Comparison of ENCODE assay signal across 20 mouse cellular contexts in the genomic region with DNA sequence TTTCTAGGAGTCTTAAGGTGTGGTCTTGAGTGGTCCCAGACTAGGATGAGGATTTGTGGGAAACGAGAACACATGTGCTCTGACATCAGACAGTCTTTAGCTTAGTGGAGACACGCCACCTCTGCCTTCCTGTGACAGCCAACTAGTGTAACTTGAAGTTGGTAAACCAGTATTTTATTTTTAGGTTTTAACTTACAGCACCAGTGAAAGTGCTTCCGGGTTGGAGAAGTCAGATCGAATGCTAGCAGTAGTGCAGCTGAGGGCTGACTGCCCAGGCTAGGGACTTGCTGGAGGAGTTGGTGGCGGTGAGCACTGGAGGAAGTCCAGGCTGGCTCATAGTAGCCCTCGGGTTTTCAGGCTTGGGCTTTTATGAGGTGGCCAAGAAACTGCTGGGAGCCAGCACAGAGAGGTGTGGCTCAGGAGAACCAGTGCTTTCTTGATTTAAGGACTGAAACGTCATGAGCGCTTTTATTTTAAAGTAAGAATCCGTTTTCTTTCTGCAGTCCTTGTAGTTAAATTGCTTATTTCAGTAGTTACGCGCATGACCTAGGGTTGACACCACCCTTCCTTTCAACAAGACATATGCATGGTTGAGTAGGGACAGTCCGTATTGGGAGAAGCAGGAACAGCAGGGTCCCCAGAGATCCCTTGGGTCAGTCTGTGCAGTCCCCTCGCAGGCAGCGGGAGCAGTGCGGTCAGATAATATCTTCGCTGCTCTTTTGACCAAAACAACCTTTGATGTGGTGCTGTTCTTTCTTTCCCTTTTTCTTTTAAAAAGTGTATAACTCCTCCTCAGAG. TPM values are rescaled to one million over a fixed set of nuclear protein-coding genes. Genes with fewer than 3 reads are reported as not detected.
DNase-seq lines count a peak whose midpoint lies in the region; ATAC-seq and TF ChIP-seq lines count a peak whose summit lies in the region.
"Had no signal": no experiment of that assay in that cellular context is flagged by ENCODE, and none has a peak within 500 bp of the region (broad histone marks: within the 10 kb centered on the region; RNA-seq: fewer than 3 reads in every experiment).

No protein-coding gene starts in this region.

- H3K27me3 ChIP-seq in liver, embryonic 12.5 days (replicated peaks) = no peaks in the 10 kb centered on the region
- peaks cover 2% of the 10 kb centered on the region; the same call in 1 of the 2 replicates for H3K27me3 ChIP-seq in midbrain, embryonic 11.5 days (ENCODE audit: control insufficient read depth, insufficient read depth, low read length)
- H3K27me3 ChIP-seq in midbrain, postnatal 0 days (ENCODE audit: insufficient read depth, low read length) = no peaks in the 10 kb centered on the region
- H3K27me3 ChIP-seq: hindbrain, embryonic 12.5 days; hindbrain, embryonic 15.5 days; intestine, embryonic 15.5 days had no signal

- H3K4me2 ChIP-seq in liver, embryonic 12.5 days = 0 out of 2 replicates have a peak overlapping the region, but pooled peaks have one; percentile 3
- no peak overlapping the region for H3K4me2 ChIP-seq in midbrain, embryonic 11.5 days
- no peak overlapping the region for H3K4me2 ChIP-seq in midbrain, postnatal 0 days (ENCODE audit: low read depth, low read length, poor library complexity, severe bottlenecking)
- H3K4me2 ChIP-seq: hindbrain, embryonic 12.5 days; hindbrain, embryonic 15.5 days; intestine, embryonic 15.5 days had no signal

- TF ChIP-seq CTCF in gastrocnemius, adult 2 months (IDR thresholded peaks at IDR 0.05) = no peak
- TF ChIP-seq CTCF in midbrain, postnatal 0 days (IDR thresholded peaks at IDR 0.05) = no peak

- H3K9me3 ChIP-seq in liver, embryonic 12.5 days (replicated peaks) = no peaks in the 10 kb centered on the region
- H3K9me3 ChIP-seq in midbrain, embryonic 11.5 days (ENCODE audit: control insufficient read depth, low read length) = no peaks in the 10 kb centered on the region
- H3K9me3 ChIP-seq in midbrain, postnatal 0 days (ENCODE audit: low read length) = no peaks in the 10 kb centered on the region
- H3K9me3 ChIP-seq: hindbrain, embryonic 12.5 days; hindbrain, embryonic 15.5 days; intestine, embryonic 15.5 days had no signal

- WGBS in liver, embryonic 12.5 days (ENCODE audit: insufficient replicate concordance) = 85% methylated on average over 16 of the region's 16 CpGs
- 88% methylated on average over 16 of the region's 16 CpGs for WGBS in midbrain, embryonic 11.5 days
- WGBS in midbrain, postnatal 0 days = 85% methylated on average over 16 of the region's 16 CpGs

- H3K27ac ChIP-seq in gastrocnemius, adult 2 months = peak overlapping the region; percentile 52
- 0 out of 2 replicates have a peak overlapping the region, but pooled peaks have one; percentile 31 for H3K27ac ChIP-seq in liver, embryonic 12.5 days
- no peak overlapping the region for H3K27ac ChIP-seq in midbrain, embryonic 11.5 days (ENCODE audit: low read depth, low read length)
- no peak overlapping the region for H3K27ac ChIP-seq in midbrain, postnatal 0 days (ENCODE audit: low read depth, low read length)
- H3K27ac ChIP-seq: hindbrain, embryonic 12.5 days; hindbrain, embryonic 15.5 days; intestine, embryonic 15.5 days had no signal

- DNase-seq in gastrocnemius, adult 2 months = peak; percentile 45
- no peak for DNase-seq in gastrocnemius, postnatal 25 days
- DNase-seq in liver = no peak
- peak; percentile 66 for DNase-seq in midbrain, embryonic 11.5 days (ENCODE audit: low spot score, missing footprints)
- DNase-seq in midbrain, postnatal 0 days (ENCODE audit: low spot score) = no peak
- peak; percentile 39 for DNase-seq in fat pad, adult 2 months (ENCODE audit: extremely low read depth, low read depth, low spot score)
- DNase-seq: adrenal gland, adult 2 months; adrenal gland, postnatal 14 days; cerebellum, adult 18-20 months; cerebellum, postnatal 14 days; forebrain, postnatal 0 days; gastrocnemius, postnatal 10 days had no signal

- no peak overlapping the region for H3K4me3 ChIP-seq in gastrocnemius, adult 2 months
- H3K4me3 ChIP-seq in liver, embryonic 12.5 days = no peak overlapping the region
- no peak overlapping the region for H3K4me3 ChIP-seq in midbrain, embryonic 11.5 days (ENCODE audit: low read depth, low read length)
- no peak overlapping the region for H3K4me3 ChIP-seq in midbrain, postnatal 0 days (ENCODE audit: low read depth, low read length)
- H3K4me3 ChIP-seq: hindbrain, embryonic 12.5 days; hindbrain, embryonic 15.5 days; intestine, embryonic 15.5 days had no signal

- intact Hi-C loops in gastrocnemius, adult 2 months (cut with DNase I) = no loop called here

- peaks cover 61% of the 10 kb centered on the region for H3K36me3 ChIP-seq in liver, embryonic 12.5 days
- H3K36me3 ChIP-seq in midbrain, embryonic 11.5 days (ENCODE audit: control insufficient read depth, insufficient read depth, low read length) = peaks cover 6% of the 10 kb centered on the region
- peaks cover 36% of the 10 kb centered on the region for H3K36me3 ChIP-seq in midbrain, postnatal 0 days (ENCODE audit: insufficient read depth, low read length)

- no peak overlapping the region for H3K9ac ChIP-seq in liver, embryonic 12.5 days
- no peak overlapping the region for H3K9ac ChIP-seq in midbrain, embryonic 11.5 days (ENCODE audit: low read length)
- H3K9ac ChIP-seq in midbrain, postnatal 0 days (replicated peaks; ENCODE audit: low read length, poor library complexity, severe bottlenecking) = no peak overlapping the region
- H3K9ac ChIP-seq: forebrain, postnatal 0 days; hindbrain, embryonic 12.5 days; hindbrain, embryonic 15.5 days; intestine, embryonic 15.5 days had no signal

- H3K4me1 ChIP-seq in liver, embryonic 12.5 days = peaks cover 89% of the 10 kb centered on the region
- H3K4me1 ChIP-seq in midbrain, embryonic 11.5 days (ENCODE audit: control insufficient read depth, insufficient read depth, low read length) = peaks cover 29% of the 10 kb centered on the region
- H3K4me1 ChIP-seq in midbrain, postnatal 0 days (ENCODE audit: insufficient read depth, low read length) = peaks cover 5% of the 10 kb centered on the region

- ATAC-seq in liver, embryonic 12.5 days = no peak
- no peak for ATAC-seq in midbrain, embryonic 11.5 days (ENCODE audit: low FRiP score)
- ATAC-seq in midbrain, postnatal 0 days (ENCODE audit: low FRiP score) = no peak
- no peak for ATAC-seq in cerebellum, adult (ENCODE audit: insufficient number of reproducible peaks, low FRiP score, low TSS enrichment)
- ATAC-seq: forebrain, embryonic 14.5 days; forebrain, postnatal 0 days; intestine, embryonic 15.5 days had no signal

RNA-seq across cellular contexts. Expression of a gene that starts 3.2 kb away (rescaled TPM):
- total RNA-seq in gastrocnemius, adult 2 months (2021) = 1 to 10 TPM; 4.1 to 7.9 TPM
- total RNA-seq in gastrocnemius, postnatal 25 days (2021) = 1 to 10 TPM; 4.8 to 6.9 TPM
- 9.2 and 10.6 TPM in 2 replicates for polyA plus RNA-seq in liver, embryonic 12.5 days (2016; fragmentation: Nextera tagmentation; extraction: Ambion mirVana)
- 15.8 and 17.0 TPM in 2 replicates for polyA plus RNA-seq in midbrain, embryonic 11.5 days (2014; fragmentation: Nextera tagmentation; extraction: Ambion mirVana)
- 27.1 and 33.6 TPM in 2 replicates for total RNA-seq in midbrain, postnatal 0 days (2014; rRNA removed)
- polyA plus RNA-seq in midbrain, postnatal 0 days (2015; fragmentation: Nextera tagmentation; extraction: Ambion mirVana) = 21.8 and 24.4 TPM in 2 replicates

RNA-seq across cellular contexts. Expression of a gene that starts 27.3 kb away (rescaled TPM):
- 1 to 10 TPM; 1.8 to 2.7 TPM for total RNA-seq in gastrocnemius, adult 2 months (2021)
- total RNA-seq in gastrocnemius, postnatal 25 days (2021) = 1 to 10 TPM; 3.0 to 3.5 TPM
- polyA plus RNA-seq in liver, embryonic 12.5 days (2016; fragmentation: Nextera tagmentation; extraction: Ambion mirVana) = 0.56 and 1.0 TPM in 2 replicates
- polyA plus RNA-seq in midbrain, embryonic 11.5 days (2014; fragmentation: Nextera tagmentation; extraction: Ambion mirVana) = 0.57 and 1.7 TPM in 2 replicates
- total RNA-seq in midbrain, postnatal 0 days (2014; rRNA removed) = 3.7 and 4.8 TPM in 2 replicates
- polyA plus RNA-seq in midbrain, postnatal 0 days (2015; fragmentation: Nextera tagmentation; extraction: Ambion mirVana) = 1.9 and 2.1 TPM in 2 replicates
- total RNA-seq: hematopoietic stem cell, adult 5-6 weeks; MEL had no signal

RNA-seq across cellular contexts. Expression of a gene that starts 53.8 kb away (rescaled TPM):
- 1 to 10 TPM in 1 of 2 experiments, under 1 TPM in 1; 0.89 to 1.1 TPM for total RNA-seq in gastrocnemius, adult 2 months (2021)
- total RNA-seq in gastrocnemius, postnatal 25 days (2021) = 1 to 10 TPM; 1.8 to 3.6 TPM
- 531 and 552 TPM in 2 replicates for polyA plus RNA-seq in liver, embryonic 12.5 days (2016; fragmentation: Nextera tagmentation; extraction: Ambion mirVana)
- 542 and 553 TPM in 2 replicates for polyA plus RNA-seq in midbrain, embryonic 11.5 days (2014; fragmentation: Nextera tagmentation; extraction: Ambion mirVana)
- total RNA-seq in midbrain, postnatal 0 days (2014; rRNA removed) = 9.7 and 15.1 TPM in 2 replicates
- 23.1 and 23.4 TPM in 2 replicates for polyA plus RNA-seq in midbrain, postnatal 0 days (2015; fragmentation: Nextera tagmentation; extraction: Ambion mirVana)

Comparison
In these comparisons a context has a peak if more than half of its experiments do, and no peak if none do; other contexts are left out.
1. DNase-seq: peak in gastrocnemius, adult 2 months (single experiment), midbrain, embryonic 11.5 days (single experiment) and fat pad, adult 2 months (single experiment); none in gastrocnemius, postnatal 25 days (single experiment), liver (single experiment) and midbrain, postnatal 0 days (single experiment).
2. H3K27ac ChIP-seq: peak in gastrocnemius, adult 2 months (single experiment) and liver, embryonic 12.5 days (single experiment); none in midbrain, embryonic 11.5 days (single experiment) and midbrain, postnatal 0 days (single experiment).